Mouse (Mus musculus): ENCODE measurements around the gene Phtf2. TPM values are rescaled to one million over a fixed set of nuclear protein-coding genes. Genes with fewer than 3 reads are reported as not detected.
"Not testable (repeated sequence)": the region's sequence is repeated elsewhere in the genome, so short reads cannot be mapped to it uniquely, and the experiment has no call there.

Gene Phtf2
- total and polyA plus RNA-seq, 2 experiments from 2014 or later = 39.2 to 50.9 TPM

DNA sequence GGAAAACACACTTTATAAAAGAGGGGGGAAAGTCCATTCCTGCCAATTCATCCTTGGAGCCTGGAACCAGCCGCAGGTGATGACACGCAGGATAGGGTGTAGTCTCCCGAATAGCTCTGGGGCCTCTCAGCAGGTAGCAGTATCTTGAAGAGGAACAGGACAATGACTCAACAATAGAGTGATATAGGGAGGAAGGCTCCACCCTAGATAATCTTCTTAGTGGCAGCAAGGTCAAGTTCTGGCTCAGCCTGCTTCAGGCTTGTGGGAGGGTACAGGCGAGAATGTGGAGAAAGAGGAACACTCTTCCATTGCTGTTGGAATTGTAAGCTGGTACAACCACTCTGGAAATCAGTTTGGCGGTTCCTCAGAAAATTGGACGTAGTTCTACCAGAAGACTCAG is 171.1 kb downstream of the Phtf2 start:
- not testable (repeated sequence) for DNase-seq (ENCODE audit: low spot score); H3K4me1 ChIP-seq (ENCODE audit: control insufficient read depth, insufficient read depth); H3K4me3 ChIP-seq (ENCODE audit: low read depth, low read length); H3K4me2 ChIP-seq (ENCODE audit: low read depth, low read length); H3K27ac ChIP-seq (ENCODE audit: low read depth); H3K9me3 ChIP-seq (replicated peaks; ENCODE audit: control insufficient read depth, low read length); H3K9ac ChIP-seq (replicated peaks; ENCODE audit: low read depth, low read length); ATAC-seq (ENCODE audit: insufficient read depth, low read depth); H3K36me3 ChIP-seq (replicated peaks; ENCODE audit: control insufficient read depth, insufficient read depth, low read length); H3K27me3 ChIP-seq (ENCODE audit: control insufficient read depth, insufficient read depth, low read length)
- 72% methylated on average over 6 of the region's 6 CpGs for WGBS

Other genes with a start within 250 kb of the Phtf2 start
- gene Tmem60, start 67 bp upstream of the Phtf2 start, total RNA-seq (2014; rRNA removed; ENCODE audit: low replicate concordance) = 5.8 and 8.4 TPM in 2 replicates
- 57.5 and 61.5 TPM in 2 replicates for gene Tmem60, start 67 bp upstream of the Phtf2 start, polyA plus RNA-seq (2015; fragmentation: Nextera tagmentation; extraction: Ambion mirVana)
- gene Rsbn1l, start 74.3 kb upstream of the Phtf2 start, total RNA-seq (2014; rRNA removed; ENCODE audit: low replicate concordance) = 8.5 and 9.1 TPM in 2 replicates
- 9.2 and 9.4 TPM in 2 replicates for gene Rsbn1l, start 74.3 kb upstream of the Phtf2 start, polyA plus RNA-seq (2015; fragmentation: Nextera tagmentation; extraction: Ambion mirVana)
- gene Ptpn12, start 173.8 kb upstream of the Phtf2 start, total RNA-seq (2014; rRNA removed; ENCODE audit: low replicate concordance) = 23.7 and 23.8 TPM in 2 replicates
- 10.3 and 11.6 TPM in 2 replicates for gene Ptpn12, start 173.8 kb upstream of the Phtf2 start, polyA plus RNA-seq (2015; fragmentation: Nextera tagmentation; extraction: Ambion mirVana)

All from heart, postnatal 0 days (tissue).